Mouse (Mus musculus) neural tube, embryonic 15.5 days (tissue): ENCODE measurements at regions not wholly inside any gene's neighbourhood (a gene's known extent, or its start where the extent isn't known, plus 50 kb on each side); places are given as distances from the start of the nearest gene placed in this dataset.

Experiments
- ATAC-seq: fragments of 200-750 bp; cut with Nextera tagmentation; 2 replicates; pipeline ENCODE4 v1.8.0; 2017; ENCODE audit warnings: mild to moderate bottlenecking, moderate TSS enrichment, moderate library complexity; ENCODE audit not compliant: low FRiP score
- H3K27ac ChIP-seq: fragments of 300-500 bp; sonication (generic); replicated peaks from 2 replicates; pipeline ENCODE4 v1.5.1; 2015; ENCODE audit warnings: mild to moderate bottlenecking, inconsistent platforms
- H3K27me3 ChIP-seq: fragments of 300-500 bp; sonication (generic); replicated peaks from 2 replicates; pipeline ENCODE4 v1.6.1; 2015; ENCODE audit warnings: inconsistent platforms
- H3K36me3 ChIP-seq: fragments of 300-500 bp; sonication (generic); 2 replicates; pipeline ENCODE4 v1.6.1; 2015; ENCODE audit warnings: inconsistent platforms
- H3K4me1 ChIP-seq: fragments of 300-500 bp; sonication (generic); 2 replicates; pipeline ENCODE4 v1.6.1; 2015; ENCODE audit warnings: inconsistent platforms
- H3K4me2 ChIP-seq: fragments of 300-500 bp; sonication (generic); 2 replicates; pipeline ENCODE4 v1.6.1; 2015; ENCODE audit warnings: inconsistent platforms, mild to moderate bottlenecking, moderate library complexity
- H3K4me3 ChIP-seq: fragments of 300-500 bp; sonication (generic); replicated peaks from 2 replicates; pipeline ENCODE4 v1.5.1; 2015; ENCODE audit warnings: mild to moderate bottlenecking, inconsistent platforms
- H3K9ac ChIP-seq: fragments of 300-500 bp; sonication (generic); replicated peaks from 2 replicates; pipeline ENCODE4 v1.6.1; 2015; ENCODE audit warnings: mild to moderate bottlenecking, inconsistent platforms
- H3K9me3 ChIP-seq: fragments of 300-500 bp; sonication (generic); replicated peaks from 2 replicates; pipeline ENCODE4 v1.6.1; 2016; ENCODE audit warnings: inconsistent platforms
- WGBS: fragments of 180-500 bp; shearing (Covaris S2); methylation state at CpG from one replicate; pipeline ENCODE4 v1.1.7; 2015; ENCODE audit warnings: mixed read lengths; 5-methylcytosine and 5-hydroxymethylcytosine counted together

GRCm38 (mm10) chr9:73337045-73337740, 224.0 kb downstream of the Rsl24d1 start:
- H3K27ac ChIP-seq: no peak overlapping the region
- 82% methylated on average over 2 of the region's 2 CpGs for WGBS
- no peak overlapping the region for H3K4me2 ChIP-seq
- H3K4me1 ChIP-seq: no peaks in the 10 kb centered on the region
- H3K27me3 ChIP-seq: no peaks in the 10 kb centered on the region
- no peak overlapping the region for H3K4me3 ChIP-seq
- ATAC-seq: no peak
- H3K9ac ChIP-seq: no peak overlapping the region
- H3K9me3 ChIP-seq: peaks cover 7% of the 10 kb centered on the region; the same call in 1 of the 2 replicates
- no peaks in the 10 kb centered on the region for H3K36me3 ChIP-seq

- Histone ChIP-seq H3K4me1 (no peaks in the 10 kb centered on the region), H3K27ac (no peak overlapping the region), H3K4me3 (no peak overlapping the region), H3K36me3 (no peaks in the 10 kb centered on the region), H3K9ac (no peak overlapping the region), H3K4me2 (no peak overlapping the region), H3K27me3 (no peaks in the 10 kb centered on the region), H3K9me3 (no peaks in the 10 kb centered on the region)
- ATAC-seq: no peak
- 86% methylated on average over 5 of the region's 5 CpGs for WGBS
Observed at GRCm38 (mm10) chr9:73355876-73356275, 242.7 kb downstream of the Rsl24d1 start.

GRCm38 (mm10) chr9:73358968-73359367, 245.7 kb downstream of the Rsl24d1 start:
- Histone ChIP-seq H3K36me3 (no peaks in the 10 kb centered on the region), H3K9me3 (no peaks in the 10 kb centered on the region), H3K4me1 (no peaks in the 10 kb centered on the region), H3K4me2 (no peak overlapping the region), H3K27me3 (no peaks in the 10 kb centered on the region), H3K27ac (no peak overlapping the region), H3K9ac (no peak overlapping the region), H3K4me3 (no peak overlapping the region)
- 93% methylated on average over 6 of the region's 6 CpGs for WGBS
- no peak for ATAC-seq

DNA sequence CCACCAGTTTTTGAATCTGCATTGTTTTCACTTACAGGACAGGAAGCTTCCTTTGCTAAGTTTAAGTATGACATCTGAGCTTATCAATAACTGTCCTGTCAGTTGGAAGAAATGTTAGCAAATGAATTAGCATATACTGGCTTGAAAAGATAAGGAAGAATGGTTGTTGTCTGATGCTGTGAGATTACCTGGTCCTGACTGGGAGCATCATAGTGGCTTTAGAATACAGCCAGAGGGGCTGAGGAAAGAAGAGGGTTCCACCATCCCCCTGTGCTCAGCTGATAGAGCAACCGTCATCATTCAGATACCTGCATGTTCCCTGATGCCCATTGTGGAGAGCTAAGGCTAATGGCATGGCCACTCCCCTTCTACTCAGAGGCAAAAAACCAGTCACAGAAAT, 267.5 kb downstream of the Rsl24d1 start:
- H3K4me2 ChIP-seq: no peak overlapping the region
- ATAC-seq: no peak
- H3K4me3 ChIP-seq: no peak overlapping the region
- H3K27ac ChIP-seq: no peak overlapping the region
- H3K27me3 ChIP-seq: no peaks in the 10 kb centered on the region
- no peaks in the 10 kb centered on the region for H3K36me3 ChIP-seq
- 88% methylated on average over 1 of the region's 1 CpGs for WGBS
- no peaks in the 10 kb centered on the region for H3K9me3 ChIP-seq
- H3K4me1 ChIP-seq: no peaks in the 10 kb centered on the region
- H3K9ac ChIP-seq: no peak overlapping the region

DNA sequence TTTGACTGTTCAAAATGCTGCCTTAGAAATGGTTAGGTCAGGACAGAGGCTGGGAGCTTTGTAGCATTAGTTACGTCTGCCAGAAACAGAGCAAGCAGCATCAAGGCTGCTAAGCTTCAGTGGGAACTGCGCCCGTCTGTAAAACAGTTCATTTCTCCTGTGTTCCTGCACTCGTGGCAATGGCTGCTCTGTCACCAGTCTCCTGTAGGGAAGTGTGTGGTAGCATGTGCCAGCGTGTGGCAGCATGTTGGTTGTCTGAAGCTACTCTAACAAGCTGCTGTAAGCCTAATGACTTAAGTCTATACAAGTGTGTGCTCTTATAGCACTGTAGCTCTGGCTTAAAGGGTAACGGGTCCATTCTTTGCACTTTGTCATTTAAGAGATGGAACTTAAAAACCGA, 278.8 kb downstream of the Rsl24d1 start:
- Histone ChIP-seq H3K9me3 (no peaks in the 10 kb centered on the region), H3K4me3 (no peak overlapping the region), H3K4me2 (no peak overlapping the region), H3K9ac (no peak overlapping the region), H3K4me1 (no peaks in the 10 kb centered on the region), H3K27me3 (no peaks in the 10 kb centered on the region), H3K27ac (no peak overlapping the region), H3K36me3 (no peaks in the 10 kb centered on the region)
- 79% methylated on average over 7 of the region's 7 CpGs for WGBS
- no peak for ATAC-seq

- Histone ChIP-seq H3K36me3 (no peaks in the 10 kb centered on the region), H3K27me3 (no peaks in the 10 kb centered on the region), H3K27ac (no peak overlapping the region), H3K4me1 (0 out of 2 replicates have a peak, but pooled peaks cover 5% of the 10 kb centered on the region), H3K4me3 (no peak overlapping the region), H3K4me2 (no peak overlapping the region), H3K9ac (no peak overlapping the region), H3K9me3 (no peaks in the 10 kb centered on the region)
- ATAC-seq: no peak; the same call in 1 of the 2 replicates
- 60% methylated on average over 8 of the region's 8 CpGs for WGBS
Observed at GRCm38 (mm10) chr9:73413367-73413930, 300.2 kb downstream of the Rsl24d1 start.

DNA sequence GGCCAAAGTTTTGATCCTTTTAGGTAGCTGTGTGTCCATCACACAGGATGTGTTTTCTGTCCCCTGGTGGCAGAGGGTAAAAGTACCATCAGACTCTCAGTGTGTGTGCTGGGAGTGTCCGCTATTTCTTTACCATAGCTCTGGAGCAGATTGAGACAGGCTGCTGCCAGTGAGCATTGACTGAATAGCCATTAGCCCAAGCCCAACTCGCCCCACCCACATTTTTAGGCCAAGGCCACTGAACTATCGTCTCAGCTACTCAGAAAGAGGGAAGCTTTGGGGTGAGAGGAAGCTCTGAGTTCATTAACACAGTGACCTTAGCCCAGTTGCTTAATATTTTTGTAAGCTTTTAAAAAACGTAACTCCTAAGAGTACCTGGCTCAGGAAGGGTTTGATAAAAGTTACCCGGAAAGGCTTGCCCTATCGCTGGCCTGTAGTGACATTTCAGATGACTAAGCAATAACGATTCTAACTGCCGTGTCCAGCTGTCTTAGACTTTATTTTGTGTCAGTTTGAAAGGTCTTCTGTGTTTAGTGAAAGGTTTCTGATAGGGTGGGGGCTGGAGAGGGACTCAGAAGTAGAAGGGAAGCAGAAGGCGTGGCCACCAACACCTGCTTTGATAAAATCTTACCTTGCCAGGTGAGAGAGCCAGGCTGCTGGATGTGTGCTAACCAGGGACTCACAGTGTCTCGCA, 303.0 kb downstream of the Rsl24d1 start:
- Histone ChIP-seq H3K4me3 (no peak overlapping the region), H3K9ac (no peak overlapping the region), H3K4me1 (0 out of 2 replicates have a peak, but pooled peaks cover 5% of the 10 kb centered on the region), H3K27me3 (no peaks in the 10 kb centered on the region), H3K4me2 (no peak overlapping the region), H3K9me3 (no peaks in the 10 kb centered on the region), H3K36me3 (no peaks in the 10 kb centered on the region), H3K27ac (no peak overlapping the region)
- 87% methylated on average over 10 of the region's 10 CpGs for WGBS
- ATAC-seq: no peak
